Mouse (Mus musculus) thymus, postnatal 0 days (tissue): ENCODE measurements around the gene Tk1. TPM values are rescaled to one million over a fixed set of nuclear protein-coding genes. Genes with fewer than 3 reads are reported as not detected.

Experiments used
- DNase-seq: peaks from one replicate; pipeline ENCODE4 v3.0.0-alpha.2; 2015; ENCODE audit warnings: low spot score
- polyA plus RNA-seq: library from polyadenylated mRNA; unstranded; fragments of >200 nt; fragmentation: Nextera tagmentation; extraction: Ambion mirVana; gene quantifications from 2 replicates; pipeline ENCODE4 v1.2.1, GENCODE M21; 2015

The Tk1 gene
- 119 and 133 TPM in 2 replicates for polyA plus RNA-seq

- DNase-seq, result peak; percentile 81
These were observed at the start of gene Tk1, which contains the start of gene Afmid for GRCm38 (mm10) chr11:117825333-117826101. Gene Tk1 (minus strand): TSS chr11:117826092. Gene Afmid (plus strand): TSS chr11:117825924.

- DNase-seq, result peak; percentile 44
These were observed 49.8 kb upstream of the Tk1 start for GRCm38 (mm10) chr11:117875681-117876080.

GRCm38 (mm10) chr11:117874419-117874818 is 48.5 kb upstream of the Tk1 start:
- DNase-seq, result peak; percentile 61

GRCm38 (mm10) chr11:117872861-117873608 is 47.1 kb upstream of the Tk1 start, which contains the start of gene Tha1:
Gene Tha1 (minus strand): TSS chr11:117873481.
- DNase-seq, result peak; percentile 38

GRCm38 (mm10) chr11:117871911-117872584 is 46.2 kb upstream of the Tk1 start:
- peak; percentile 95 for DNase-seq

- DNase-seq, result peak; percentile 62
These were observed 45.5 kb upstream of the Tk1 start for GRCm38 (mm10) chr11:117871376-117871775.

GRCm38 (mm10) chr11:117870688-117871365 is 44.9 kb upstream of the Tk1 start:
- DNase-seq, result peak; percentile 91

- DNase-seq, result no peak
These were observed 40.1 kb upstream of the Tk1 start for GRCm38 (mm10) chr11:117865988-117866387.

GRCm38 (mm10) chr11:117864805-117865204 is 38.9 kb upstream of the Tk1 start:
- no peak for DNase-seq

GRCm38 (mm10) chr11:117863174-117863856 is 37.4 kb upstream of the Tk1 start:
- DNase-seq, result no peak

- peak; percentile 46 for DNase-seq
These were observed 34.7 kb upstream of the Tk1 start, which contains the start of gene Tmem235 for GRCm38 (mm10) chr11:117860601-117861000. Gene Tmem235 (plus strand): TSS chr11:117860752.

- DNase-seq, result no peak
These were observed 32.5 kb upstream of the Tk1 start for GRCm38 (mm10) chr11:117858392-117858791.

GRCm38 (mm10) chr11:117857462-117857861 is 31.6 kb upstream of the Tk1 start:
- DNase-seq, result no peak

GRCm38 (mm10) chr11:117855975-117856374 is 30.1 kb upstream of the Tk1 start:
- DNase-seq, result no peak

- no peak for DNase-seq
These were observed 29.5 kb upstream of the Tk1 start for GRCm38 (mm10) chr11:117855360-117855759.

GRCm38 (mm10) chr11:117854241-117854640 is 28.3 kb upstream of the Tk1 start:
- no peak for DNase-seq

GRCm38 (mm10) chr11:117852875-117853274 is 27.0 kb upstream of the Tk1 start:
- no peak for DNase-seq

GRCm38 (mm10) chr11:117848985-117849671 is 23.2 kb upstream of the Tk1 start, which contains the start of gene Birc5:
Gene Birc5 (plus strand): TSS chr11:117849251.
- DNase-seq, result peak; percentile 98

- peak; percentile 63 for DNase-seq
These were observed 22.5 kb upstream of the Tk1 start for GRCm38 (mm10) chr11:117848271-117848984.
